Mouse (Mus musculus): ENCODE measurements at regions not wholly inside any gene's neighbourhood (a gene's known extent, or its start where the extent isn't known, plus 50 kb on each side); places are given as distances from the start of the nearest gene placed in this dataset.

DNA sequence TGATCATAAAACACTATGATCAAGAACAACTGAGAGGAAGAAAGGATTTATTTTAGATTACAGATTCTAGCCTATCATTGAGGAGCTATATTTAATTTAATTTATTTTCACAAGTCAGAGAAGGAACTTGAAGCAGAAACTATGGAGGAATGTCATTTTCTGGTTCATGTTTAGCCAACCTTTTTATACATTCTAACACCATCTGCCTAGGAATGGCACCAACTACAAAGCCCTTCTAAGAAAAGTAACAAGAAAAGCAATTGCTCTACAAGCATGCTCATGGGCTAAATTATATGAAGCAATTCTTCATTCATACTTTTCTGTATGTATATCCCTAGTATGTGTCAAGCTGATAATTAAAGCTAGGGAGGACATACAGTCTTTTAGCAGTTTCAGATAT is 155.0 kb upstream of the Vwde start:
- TF ChIP-seq CTCF (IDR thresholded peaks at IDR 0.05; ENCODE audit: low read depth): no peak
- TF ChIP-seq EP300 (IDR thresholded peaks at IDR 0.05; ENCODE audit: low read depth): no peak

Measured in heart, postnatal 0 days (tissue).